Mouse (Mus musculus) heart, postnatal 0 days (tissue): ENCODE data around the gene Crybg1.

Experiments
- CTCF ChIP-seq: IDR thresholded peaks from 2 replicates; pipeline ENCODE4 v1.5.1; 2016; ENCODE audit warnings: antibody characterized with exemption, control low read depth, low read depth
- EP300 ChIP-seq: IDR thresholded peaks from 2 replicates; pipeline ENCODE4 v1.6.1; 2016; ENCODE audit warnings: antibody characterized with exemption, low read depth

DNA sequence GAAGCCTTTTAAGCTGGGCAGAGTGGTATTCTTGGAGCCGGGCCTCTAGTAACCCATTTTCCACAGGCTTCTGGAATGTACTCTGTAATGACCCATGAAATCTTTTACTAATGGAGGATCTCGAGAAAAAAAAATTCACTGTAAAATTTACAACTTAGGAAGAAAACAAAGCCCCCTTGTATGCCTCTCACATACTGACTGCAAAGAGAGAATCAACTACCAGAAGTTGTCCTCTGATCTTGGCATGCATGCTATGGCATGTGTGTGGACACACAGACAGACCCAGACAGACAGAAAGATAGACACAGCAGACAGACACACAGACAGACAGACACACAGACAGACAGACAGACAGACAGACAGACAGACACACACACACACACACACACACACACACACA, 8.8 kb upstream of the Crybg1 start:
- TF ChIP-seq EP300: no peak
- TF ChIP-seq CTCF: no peak
